Mouse (Mus musculus) left cerebral cortex, adult 9 months (tissue): Measurements from ENCODE around the gene Rbm34.
A peak's percentile ranks its signal among the peaks of the same experiment; 100 is the strongest.

Experiments used
- DNase-seq, 2 experiments: peaks; one replicate each; pipeline ENCODE4 v3.0.0; 2022; ENCODE audit warnings: low spot score in 2 of 2

Gene Rbm34

DNA sequence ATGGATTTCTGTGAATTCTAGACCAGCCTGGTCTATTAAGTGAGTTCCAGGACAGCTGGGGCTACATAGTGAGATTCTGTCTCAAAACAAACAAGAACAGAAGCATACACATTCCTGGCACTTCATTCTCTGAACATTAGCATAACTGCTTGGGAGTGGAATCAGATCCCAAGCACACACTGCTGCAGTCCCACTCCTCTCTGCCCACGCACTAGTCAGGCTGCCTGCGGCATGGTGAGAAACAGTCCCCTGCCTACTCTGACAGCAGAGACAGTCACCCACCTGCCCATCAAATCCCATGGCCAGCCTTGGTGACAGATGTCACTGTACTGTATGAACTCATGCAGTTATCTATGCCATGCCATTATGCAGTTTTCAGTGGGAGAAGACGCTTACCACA lies 9.4 kb downstream of the Rbm34 start:
- DNase-seq = peak in 1 of 2 experiments; percentile 23

- no peak for DNase-seq
Measured at GRCm38 (mm10) chr8:126951900-126952636, 18.8 kb downstream of the Rbm34 start.

DNA sequence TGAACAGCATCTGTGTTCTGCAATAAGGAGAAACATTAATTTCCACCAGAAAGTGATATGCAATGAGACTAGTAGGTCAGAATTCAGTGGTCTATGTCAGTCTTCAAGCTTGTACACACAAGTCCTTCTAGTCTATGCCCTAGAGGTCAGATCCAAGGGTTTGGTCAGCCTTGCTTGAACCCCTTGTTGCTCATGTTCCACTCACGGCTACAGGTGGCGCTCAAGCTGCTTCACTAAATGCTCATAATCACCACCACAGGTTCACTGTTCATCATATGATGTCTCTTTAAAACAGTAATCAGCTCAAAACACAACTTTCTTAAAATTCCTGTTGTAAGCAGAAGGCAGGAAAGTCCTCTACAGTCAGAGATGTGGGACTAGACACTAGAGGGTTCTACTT lies 21.3 kb downstream of the Rbm34 start:
- no peak for DNase-seq

GRCm38 (mm10) chr8:126946444-126946843 lies 24.4 kb downstream of the Rbm34 start:
- DNase-seq = no peak

DNA sequence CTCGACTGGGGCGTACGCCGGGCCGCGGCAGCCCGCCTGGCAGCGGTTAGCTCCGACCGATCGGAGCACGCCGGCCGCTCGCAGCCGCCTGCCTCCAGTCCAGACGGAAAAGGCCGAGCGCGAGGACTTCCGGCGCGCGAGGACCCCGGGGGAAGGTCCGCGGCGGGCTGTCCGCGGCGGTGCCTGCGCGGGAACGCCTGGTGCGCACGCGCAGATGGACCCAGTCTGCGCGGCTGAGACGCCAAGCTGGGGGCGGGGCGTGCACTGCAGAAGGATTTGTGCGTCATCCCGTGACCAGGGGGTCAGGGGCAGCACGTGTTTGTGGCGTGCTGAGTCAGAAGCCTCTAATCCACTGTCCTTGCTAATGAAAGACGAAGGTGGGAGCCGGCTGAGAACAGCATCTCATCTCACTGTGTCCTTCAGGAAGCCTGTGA lies 25.1 kb downstream of the Rbm34 start, which contains the start of gene Tomm20:
Gene Tomm20, minus strand, starts transcription at position 115 of the 434 bp plus-strand sequence.
- peak; percentile 90 to 96 for DNase-seq

GRCm38 (mm10) chr8:126944781-126945691 lies 25.8 kb downstream of the Rbm34 start:
- DNase-seq = peak; percentile 48 to 52

DNA sequence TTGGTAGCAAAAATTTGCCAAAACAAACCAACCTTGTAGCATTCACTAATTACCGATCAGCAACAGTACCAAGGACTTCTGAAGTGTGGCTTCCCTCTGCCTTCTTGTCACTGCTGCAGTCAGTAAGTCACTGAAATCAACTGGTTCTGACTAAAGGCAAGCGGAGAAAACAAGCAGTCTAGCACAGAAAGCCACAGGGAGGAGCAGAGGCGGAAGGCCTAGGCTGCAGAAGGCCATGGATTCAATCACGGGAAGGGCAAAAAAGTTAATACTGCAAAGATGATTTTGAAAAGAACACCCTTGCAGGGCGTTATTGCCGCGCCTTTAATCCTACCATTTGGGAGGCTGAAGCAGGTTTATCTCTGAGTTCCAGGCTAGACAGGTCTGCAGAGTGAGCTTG lies 27.3 kb downstream of the Rbm34 start:
- no peak for DNase-seq

- DNase-seq = no peak
Measured at GRCm38 (mm10) chr8:126937337-126937736, 33.5 kb downstream of the Rbm34 start.

- DNase-seq = no peak
Measured at GRCm38 (mm10) chr8:126935932-126936331, 34.9 kb downstream of the Rbm34 start.

DNA sequence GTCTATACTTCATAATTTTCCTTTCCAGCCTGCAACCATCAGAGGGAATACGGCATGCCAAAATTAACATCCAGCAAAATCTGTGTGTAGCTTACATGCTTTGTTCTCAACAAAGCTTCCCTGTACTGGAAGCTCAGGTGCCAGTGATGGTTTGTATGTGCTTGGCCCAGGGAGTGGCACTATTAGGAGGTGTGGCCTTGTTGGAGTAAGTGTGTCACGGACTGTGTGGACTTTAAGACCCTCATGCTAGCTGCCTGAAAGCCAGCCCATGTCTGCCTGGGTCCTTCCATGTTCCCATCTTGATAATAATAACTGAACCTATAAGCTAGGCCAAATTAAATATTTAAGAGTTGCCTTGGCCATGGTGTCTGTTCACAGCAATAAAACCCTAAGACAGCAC lies 35.5 kb downstream of the Rbm34 start:
- DNase-seq = no peak

GRCm38 (mm10) chr8:126932656-126933055 lies 38.2 kb downstream of the Rbm34 start:
- no peak for DNase-seq

GRCm38 (mm10) chr8:126932249-126932648 lies 38.6 kb downstream of the Rbm34 start:
- no peak for DNase-seq

GRCm38 (mm10) chr8:126931720-126932119 lies 39.2 kb downstream of the Rbm34 start:
- no peak for DNase-seq

DNA sequence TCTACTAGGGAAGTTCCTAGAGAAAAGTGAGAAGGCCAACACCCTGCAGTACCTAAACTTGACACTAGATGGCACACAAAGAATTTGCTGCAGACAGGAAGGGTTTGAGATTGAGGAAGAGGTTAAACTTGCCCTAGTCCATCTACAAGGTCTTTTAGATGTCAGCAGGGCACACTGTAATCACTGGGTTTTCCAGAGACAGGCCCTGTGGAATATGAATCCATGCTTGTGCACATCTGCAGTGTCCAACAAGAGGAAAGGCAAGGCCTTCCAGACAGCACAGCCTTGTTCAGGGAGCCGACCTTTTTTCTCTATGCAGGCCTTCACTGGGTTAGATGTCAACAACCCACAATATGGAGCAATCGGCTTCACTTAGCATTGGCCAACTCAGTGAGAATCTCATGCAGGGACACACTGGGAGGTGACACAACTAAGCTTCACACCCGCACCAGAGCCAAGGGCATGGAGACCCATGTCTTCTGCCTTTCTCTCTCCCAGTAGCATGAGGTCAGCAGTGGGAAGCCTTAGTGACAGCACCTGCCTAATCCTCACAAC lies 41.2 kb downstream of the Rbm34 start:
- peak; percentile 27 to 76 for DNase-seq

- DNase-seq = no peak
Measured at GRCm38 (mm10) chr8:126928755-126929505, 41.9 kb downstream of the Rbm34 start.

GRCm38 (mm10) chr8:126928028-126928427 lies 42.8 kb downstream of the Rbm34 start:
- no peak for DNase-seq

GRCm38 (mm10) chr8:126927058-126927457 lies 43.8 kb downstream of the Rbm34 start:
- DNase-seq = no peak

DNA sequence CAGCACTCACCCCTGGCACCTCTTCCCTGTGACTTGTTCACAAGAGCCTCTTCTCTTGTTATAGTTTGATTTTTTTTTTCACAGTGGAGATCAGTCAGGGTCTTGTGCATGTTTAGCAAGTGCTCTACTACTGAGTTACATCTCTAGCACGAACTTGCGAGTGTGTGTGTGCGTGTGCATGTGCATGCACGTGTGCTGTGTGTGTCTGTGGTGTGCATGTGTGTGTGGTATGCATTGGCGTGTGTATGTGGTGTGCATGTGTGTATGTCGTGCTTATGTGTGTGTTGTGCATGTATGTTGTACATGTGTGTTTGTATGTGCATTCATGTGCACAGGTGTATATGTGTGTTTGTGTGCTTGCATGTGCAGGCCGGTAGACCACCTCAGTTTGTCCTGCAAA lies 47.9 kb downstream of the Rbm34 start:
- DNase-seq = no peak

DNA sequence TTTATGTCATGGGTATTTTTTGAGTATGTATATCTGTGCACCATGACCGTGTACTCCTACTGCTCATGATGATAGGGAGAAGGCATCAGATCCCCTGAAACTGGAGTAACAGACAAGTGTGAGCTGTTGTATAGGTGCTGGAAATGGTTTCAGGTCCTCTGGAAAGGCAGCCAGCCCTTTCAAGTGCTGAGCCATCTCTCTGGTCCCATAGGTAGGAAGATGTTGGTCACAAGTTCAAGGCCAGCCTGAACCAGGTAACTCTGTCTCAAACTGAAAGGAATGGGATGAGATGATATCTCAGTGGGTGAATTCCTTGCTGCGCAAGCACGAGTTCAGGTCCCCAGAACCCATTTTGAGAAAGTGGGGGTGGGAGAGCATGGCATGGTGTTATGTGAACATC lies 49.4 kb downstream of the Rbm34 start:
- DNase-seq = no peak

DNA sequence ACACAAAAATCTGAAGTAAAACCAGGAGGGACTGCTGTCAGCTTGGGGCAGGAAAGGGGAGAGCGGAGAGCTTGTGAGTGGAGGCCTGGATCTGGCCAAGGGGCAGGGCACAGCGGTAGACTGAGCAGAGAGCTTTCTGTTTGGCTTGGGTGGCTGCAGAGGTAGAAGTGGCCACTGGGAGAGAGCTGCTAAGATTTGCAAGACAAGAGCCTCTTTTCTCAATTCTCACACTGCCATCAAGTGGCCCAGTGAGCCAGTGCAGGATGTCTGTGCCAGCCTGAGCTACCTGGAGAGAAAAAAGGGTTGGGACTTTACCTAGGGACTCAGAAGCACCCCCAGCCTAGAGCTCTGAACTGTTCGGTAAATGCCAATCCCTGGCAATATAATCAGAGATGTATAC lies 50.0 kb downstream of the Rbm34 start:
- DNase-seq = peak in 1 of 2 experiments; percentile 87

- DNase-seq = no peak
Measured at GRCm38 (mm10) chr8:126920386-126920785, 50.5 kb downstream of the Rbm34 start.

GRCm38 (mm10) chr8:126919703-126920102 lies 51.2 kb downstream of the Rbm34 start:
- no peak for DNase-seq
